Mouse (Mus musculus) liver, postnatal 0 days (tissue): Measurements from ENCODE around the gene Tango6.

ENCODE experiments used
- CTCF ChIP-seq: sonication (generic); IDR thresholded peaks from 2 replicates; pipeline ENCODE4 v1.5.1; 2016; ENCODE audit warnings: antibody characterized with exemption, low read depth
- EP300 ChIP-seq: IDR thresholded peaks from 2 replicates; pipeline ENCODE4 v1.6.1; 2016; ENCODE audit warnings: antibody characterized with exemption, low read depth, mild to moderate bottlenecking

GRCm38 (mm10) chr8:106838803-106839202 lies 155.9 kb downstream of the Tango6 start:
- TF ChIP-seq CTCF: no peak
- TF ChIP-seq EP300: no peak
